Mouse (Mus musculus): ENCODE data around the gene Gm1140. TPM values are rescaled to one million over a fixed set of nuclear protein-coding genes. Genes with fewer than 3 reads are reported as not detected.
A peak's percentile ranks its signal among the peaks of the same experiment; 100 is the strongest.
"Not testable (repeated sequence)": the region's sequence is repeated elsewhere in the genome, so short reads cannot be mapped to it uniquely, and the experiment has no call there.

Gm1140 gene
- 0.26 TPM in 1 of 2 replicates, not detected in the other for polyA plus RNA-seq (2016; fragmentation: Nextera tagmentation; extraction: Ambion mirVana)

- 86% methylated on average over 2 of the region's 11 CpGs for WGBS
- H3K27me3 ChIP-seq; H3K9ac ChIP-seq; H3K4me2 ChIP-seq (replicated peaks); H3K4me3 ChIP-seq; H3K36me3 ChIP-seq; H3K4me1 ChIP-seq; H3K27ac ChIP-seq; H3K9me3 ChIP-seq: not testable (repeated sequence)
- ATAC-seq (ENCODE audit: insufficient number of reproducible peaks, insufficient read depth, low FRiP score, low TSS enrichment) = 0 out of 2 replicates have a peak, but pooled peaks have one; percentile 47
Measured at GRCm38 (mm10) chrX:67693462-67693861, at the start of gene Gm1140. Gene Gm1140 (minus strand): TSS chrX:67693562.

DNA sequence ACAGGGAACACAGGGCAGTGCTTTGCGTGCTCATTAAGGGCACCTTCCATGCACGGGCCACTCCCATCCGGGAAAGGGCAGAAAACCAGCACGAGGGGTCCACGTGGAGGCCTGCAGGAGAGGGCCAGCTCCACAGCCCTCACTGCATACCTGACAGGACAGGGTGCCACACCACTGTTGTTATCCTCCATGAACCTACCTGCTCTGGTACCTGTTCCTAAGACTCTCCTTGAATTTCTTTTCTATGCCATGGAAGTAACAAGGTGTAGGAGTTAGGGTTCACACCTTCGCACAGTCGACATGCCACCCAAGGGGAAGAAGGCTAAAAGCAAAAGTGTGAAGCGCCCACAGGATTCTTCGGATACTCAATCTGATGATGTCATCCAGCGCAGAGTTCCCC is 2.0 kb upstream of the Gm1140 start, which contains the start of gene Gm14692:
Gene Gm14692 (plus strand): TSS at position 301 of the 400 bp plus-strand sequence.
- not testable (repeated sequence) for H3K27me3 ChIP-seq; H3K9ac ChIP-seq; H3K4me3 ChIP-seq; ATAC-seq (ENCODE audit: insufficient number of reproducible peaks, insufficient read depth, low FRiP score, low TSS enrichment); H3K4me1 ChIP-seq; H3K9me3 ChIP-seq; H3K36me3 ChIP-seq; H3K27ac ChIP-seq; H3K4me2 ChIP-seq (replicated peaks)
- WGBS = 72% methylated on average over 5 of the region's 10 CpGs

Other genes with a start within 250 kb of the Gm1140 start
- 0.26 TPM in 1 of 2 replicates, not detected in the other for gene Gm14692, start 2.1 kb upstream of the Gm1140 start, polyA plus RNA-seq (2016; fragmentation: Nextera tagmentation; extraction: Ambion mirVana)
- not detected in 2 replicates for gene 4933436I01Rik, start 227.9 kb upstream of the Gm1140 start, polyA plus RNA-seq (2016; fragmentation: Nextera tagmentation; extraction: Ambion mirVana)